Mouse (Mus musculus) lung, adult 18-20 months (tissue): ENCODE data around the gene Cdkl1.

ENCODE experiments used
- DNase-seq, 2 experiments: peaks; one replicate each; pipeline ENCODE4 v3.0.0; 2022; ENCODE audit warnings: mixed read lengths in 2 of 2

The Cdkl1 gene

GRCm38 (mm10) chr12:69744138-69744537, 46.9 kb downstream of the Cdkl1 start:
- no peak for DNase-seq

GRCm38 (mm10) chr12:69741965-69742364, 49.1 kb downstream of the Cdkl1 start:
- DNase-seq: no peak

- DNase-seq: no peak
These were observed 57.1 kb downstream of the Cdkl1 start for GRCm38 (mm10) chr12:69733923-69734322.

- no peak for DNase-seq
These were observed 57.5 kb downstream of the Cdkl1 start for GRCm38 (mm10) chr12:69733518-69733917.

- no peak for DNase-seq
These were observed 58.8 kb downstream of the Cdkl1 start for GRCm38 (mm10) chr12:69732221-69732620.

- DNase-seq: no peak
These were observed 60.8 kb downstream of the Cdkl1 start for GRCm38 (mm10) chr12:69730306-69730705.

- no peak for DNase-seq
These were observed 61.8 kb downstream of the Cdkl1 start for GRCm38 (mm10) chr12:69729246-69729645.

- peak; percentile 97 to 98 for DNase-seq
These were observed 66.2 kb downstream of the Cdkl1 start, which contains the start of the genes L2hgdh and Atp5s for GRCm38 (mm10) chr12:69724711-69725460. TSS of gene L2hgdh (minus strand) at chr12:69724873. TSS of gene Atp5s (plus strand) at chr12:69724950.

GRCm38 (mm10) chr12:69724018-69724710, 66.9 kb downstream of the Cdkl1 start:
- no peak for DNase-seq

GRCm38 (mm10) chr12:69723376-69723775, 67.7 kb downstream of the Cdkl1 start:
- DNase-seq: no peak

- DNase-seq: no peak
These were observed 68.2 kb downstream of the Cdkl1 start for GRCm38 (mm10) chr12:69722857-69723256.

- no peak for DNase-seq
These were observed 77.4 kb downstream of the Cdkl1 start for GRCm38 (mm10) chr12:69713628-69714027.

GRCm38 (mm10) chr12:69704799-69705458, 86.1 kb downstream of the Cdkl1 start:
- DNase-seq: no peak

GRCm38 (mm10) chr12:69698352-69698751, 92.7 kb downstream of the Cdkl1 start:
- DNase-seq: no peak
